Mouse (Mus musculus): ENCODE results near the gene Mast4. TPM values are rescaled to one million over a fixed set of nuclear protein-coding genes. Genes with fewer than 3 reads are reported as not detected.

Mast4 gene
- polyA plus RNA-seq, 1 experiment from 2014 or later = 31.8 TPM

- H3K4me1 ChIP-seq = no peaks in the 10 kb centered on the region
- 55% methylated on average over 5 of the region's 5 CpGs for WGBS
- no peak overlapping the region for H3K4me2 ChIP-seq
- H3K4me3 ChIP-seq = no peak overlapping the region
- no peak overlapping the region for H3K27ac ChIP-seq
- no peak overlapping the region for H3K9ac ChIP-seq
- no peaks in the 10 kb centered on the region for H3K27me3 ChIP-seq
- no peak for ATAC-seq (ENCODE audit: borderline replicate concordance, extremely low read depth, low FRiP score, low TSS enrichment)
- no peaks in the 10 kb centered on the region for H3K9me3 ChIP-seq
- no peaks in the 10 kb centered on the region for H3K36me3 ChIP-seq
These were observed 159.9 kb downstream of the Mast4 start for GRCm38 (mm10) chr13:103174431-103174830.

- WGBS = 27% methylated on average over 7 of the region's 7 CpGs
- Histone ChIP-seq H3K4me3 (no peak overlapping the region), H3K4me1 (no peaks in the 10 kb centered on the region), H3K9ac (no peak overlapping the region), H3K4me2 (peak overlapping the region; percentile 21; the same call in 1 of the 2 replicates), H3K36me3 (no peaks in the 10 kb centered on the region), H3K27me3 (no peaks in the 10 kb centered on the region), H3K27ac (no peak overlapping the region), H3K9me3 (no peaks in the 10 kb centered on the region)
- ATAC-seq (ENCODE audit: borderline replicate concordance, extremely low read depth, low FRiP score, low TSS enrichment) = no peak
These were observed 160.6 kb downstream of the Mast4 start for GRCm38 (mm10) chr13:103173545-103174182.

- Histone ChIP-seq H3K36me3 (no peaks in the 10 kb centered on the region), H3K4me3 (no peak overlapping the region), H3K4me1 (no peaks in the 10 kb centered on the region), H3K9ac (no peak overlapping the region), H3K27ac (no peak overlapping the region), H3K9me3 (no peaks in the 10 kb centered on the region), H3K4me2 (no peak overlapping the region), H3K27me3 (no peaks in the 10 kb centered on the region)
- 79% methylated on average over 8 of the region's 8 CpGs for WGBS
- no peak for ATAC-seq (ENCODE audit: borderline replicate concordance, extremely low read depth, low FRiP score, low TSS enrichment)
These were observed 182.4 kb downstream of the Mast4 start for GRCm38 (mm10) chr13:103151944-103152343.

- Histone ChIP-seq H3K27me3 (no peaks in the 10 kb centered on the region), H3K9me3 (no peaks in the 10 kb centered on the region), H3K4me1 (no peaks in the 10 kb centered on the region), H3K4me3 (no peak overlapping the region), H3K36me3 (no peaks in the 10 kb centered on the region), H3K27ac (no peak overlapping the region), H3K9ac (no peak overlapping the region), H3K4me2 (no peak overlapping the region)
- no peak for ATAC-seq (ENCODE audit: borderline replicate concordance, extremely low read depth, low FRiP score, low TSS enrichment)
- WGBS = 26% methylated on average over 11 of the region's 11 CpGs
These were observed 183.1 kb downstream of the Mast4 start for GRCm38 (mm10) chr13:103151171-103151570.

GRCm38 (mm10) chr13:103150671-103151070, 183.6 kb downstream of the Mast4 start:
- Histone ChIP-seq H3K4me1 (no peaks in the 10 kb centered on the region), H3K9me3 (no peaks in the 10 kb centered on the region), H3K36me3 (no peaks in the 10 kb centered on the region), H3K9ac (no peak overlapping the region), H3K4me3 (no peak overlapping the region), H3K27me3 (no peaks in the 10 kb centered on the region), H3K4me2 (no peak overlapping the region), H3K27ac (no peak overlapping the region)
- ATAC-seq (ENCODE audit: borderline replicate concordance, extremely low read depth, low FRiP score, low TSS enrichment) = no peak
- 82% methylated on average over 4 of the region's 4 CpGs for WGBS

- Histone ChIP-seq H3K4me3 (no peak overlapping the region), H3K4me2 (no peak overlapping the region), H3K27me3 (no peaks in the 10 kb centered on the region), H3K27ac (no peak overlapping the region), H3K4me1 (no peaks in the 10 kb centered on the region), H3K36me3 (no peaks in the 10 kb centered on the region), H3K9ac (no peak overlapping the region), H3K9me3 (no peaks in the 10 kb centered on the region)
- 69% methylated on average over 7 of the region's 7 CpGs for WGBS
- ATAC-seq (ENCODE audit: borderline replicate concordance, extremely low read depth, low FRiP score, low TSS enrichment) = no peak
These were observed 184.9 kb downstream of the Mast4 start for GRCm38 (mm10) chr13:103149415-103149814.

- no peak overlapping the region for H3K4me2 ChIP-seq
- 60% methylated on average over 5 of the region's 5 CpGs for WGBS
These were observed 190.0 kb downstream of the Mast4 start for GRCm38 (mm10) chr13:103144343-103144742.

GRCm38 (mm10) chr13:103141304-103141703, 193.0 kb downstream of the Mast4 start:
- no peaks in the 10 kb centered on the region for H3K9me3 ChIP-seq
- no peak for ATAC-seq (ENCODE audit: borderline replicate concordance, extremely low read depth, low FRiP score, low TSS enrichment)
- no peaks in the 10 kb centered on the region for H3K4me1 ChIP-seq
- H3K36me3 ChIP-seq = no peaks in the 10 kb centered on the region
- H3K27ac ChIP-seq = no peak overlapping the region
- H3K9ac ChIP-seq = no peak overlapping the region
- H3K4me3 ChIP-seq = no peak overlapping the region
- no peaks in the 10 kb centered on the region for H3K27me3 ChIP-seq
- no peak overlapping the region for H3K4me2 ChIP-seq
- 80% methylated on average over 5 of the region's 5 CpGs for WGBS

More at GRCm38 (mm10) chr13:103144343-103144742, 190.0 kb downstream of the Mast4 start:
- Histone ChIP-seq H3K9me3 (no peaks in the 10 kb centered on the region), H3K36me3 (no peaks in the 10 kb centered on the region), H3K27me3 (no peaks in the 10 kb centered on the region), H3K27ac (no peak overlapping the region), H3K4me3 (no peak overlapping the region), H3K9ac (no peak overlapping the region), H3K4me1 (no peaks in the 10 kb centered on the region)
- no peak for ATAC-seq (ENCODE audit: borderline replicate concordance, extremely low read depth, low FRiP score, low TSS enrichment)

GRCm38 (mm10) chr13:103140051-103140450, 194.2 kb downstream of the Mast4 start:
- no peaks in the 10 kb centered on the region for H3K27me3 ChIP-seq
- H3K4me1 ChIP-seq = no peaks in the 10 kb centered on the region
- 88% methylated on average over 13 of the region's 13 CpGs for WGBS
- no peak overlapping the region for H3K27ac ChIP-seq
- H3K9ac ChIP-seq = no peak overlapping the region
- ATAC-seq (ENCODE audit: borderline replicate concordance, extremely low read depth, low FRiP score, low TSS enrichment) = no peak
- H3K4me2 ChIP-seq = no peak overlapping the region
- H3K9me3 ChIP-seq = no peaks in the 10 kb centered on the region
- H3K36me3 ChIP-seq = no peaks in the 10 kb centered on the region
- H3K4me3 ChIP-seq = no peak overlapping the region

GRCm38 (mm10) chr13:103138298-103138697, 196.0 kb downstream of the Mast4 start:
- Histone ChIP-seq H3K4me3 (no peak overlapping the region), H3K4me1 (no peaks in the 10 kb centered on the region), H3K9ac (no peak overlapping the region), H3K9me3 (no peaks in the 10 kb centered on the region), H3K27me3 (no peaks in the 10 kb centered on the region), H3K4me2 (no peak overlapping the region), H3K36me3 (no peaks in the 10 kb centered on the region), H3K27ac (no peak overlapping the region)
- ATAC-seq (ENCODE audit: borderline replicate concordance, extremely low read depth, low FRiP score, low TSS enrichment) = no peak

- 52% methylated on average over 17 of the region's 17 CpGs for WGBS
- H3K4me2 ChIP-seq = no peak overlapping the region
These were observed 198.9 kb downstream of the Mast4 start for GRCm38 (mm10) chr13:103135224-103135883.

GRCm38 (mm10) chr13:103131781-103132180, 202.5 kb downstream of the Mast4 start:
- no peak overlapping the region for H3K27ac ChIP-seq
- 87% methylated on average over 2 of the region's 2 CpGs for WGBS

More at GRCm38 (mm10) chr13:103135224-103135883, 198.9 kb downstream of the Mast4 start:
- H3K9ac ChIP-seq = no peak overlapping the region
- H3K27ac ChIP-seq = no peak overlapping the region
- no peaks in the 10 kb centered on the region for H3K36me3 ChIP-seq
- H3K4me1 ChIP-seq = no peaks in the 10 kb centered on the region
- no peak; the same call in 1 of the 2 replicates for ATAC-seq (ENCODE audit: borderline replicate concordance, extremely low read depth, low FRiP score, low TSS enrichment)
- H3K9me3 ChIP-seq = no peaks in the 10 kb centered on the region
- H3K4me3 ChIP-seq = no peak overlapping the region
- H3K27me3 ChIP-seq = no peaks in the 10 kb centered on the region

More at GRCm38 (mm10) chr13:103131781-103132180, 202.5 kb downstream of the Mast4 start:
- no peak overlapping the region for H3K9ac ChIP-seq
- H3K4me1 ChIP-seq = no peaks in the 10 kb centered on the region
- H3K36me3 ChIP-seq = no peaks in the 10 kb centered on the region
- H3K4me2 ChIP-seq = no peak overlapping the region
- no peaks in the 10 kb centered on the region for H3K27me3 ChIP-seq
- no peaks in the 10 kb centered on the region for H3K9me3 ChIP-seq
- ATAC-seq (ENCODE audit: borderline replicate concordance, extremely low read depth, low FRiP score, low TSS enrichment) = no peak
- H3K4me3 ChIP-seq = no peak overlapping the region
